Mouse (Mus musculus) cortical plate, adult 2 months (tissue): ENCODE results near the gene Rarres2. TPM values are rescaled to one million over a fixed set of nuclear protein-coding genes. Genes with fewer than 3 reads are reported as not detected.
"Not testable (repeated sequence)": the region's sequence is repeated elsewhere in the genome, so short reads cannot be mapped to it uniquely, and the experiment has no call there.

Experiments
- H3K27ac ChIP-seq: fragments of 200-500 bp; 2 replicates; pipeline ENCODE4 v1.5.1; 2012; ENCODE audit warnings: low read length, control low read depth, inconsistent platforms; ENCODE audit not compliant: insufficient read depth
- H3K4me1 ChIP-seq: fragments of 200-500 bp; 2 replicates; pipeline ENCODE4 v1.6.1; 2011; ENCODE audit warnings: low read length; ENCODE audit not compliant: control insufficient read depth, insufficient read depth
- H3K4me3 ChIP-seq: fragments of 200-500 bp; 2 replicates; pipeline ENCODE4 v1.5.1; 2011; ENCODE audit warnings: mild to moderate bottlenecking, low read length, control low read depth; ENCODE audit not compliant: insufficient read depth
- CTCF ChIP-seq: fragments of 200-500 bp; IDR thresholded peaks from 2 replicates; pipeline ENCODE4 v1.5.1; 2011; ENCODE audit warnings: mild to moderate bottlenecking, control low read depth, low read length; ENCODE audit not compliant: insufficient read depth; ENCODE audit errors: extremely low read depth
- POLR2A ChIP-seq: fragments of 200-500 bp; IDR thresholded peaks from 2 replicates; pipeline ENCODE4 v1.6.1; 2011; ENCODE audit warnings: mild to moderate bottlenecking, low read length, control low read depth; ENCODE audit not compliant: insufficient read depth; ENCODE audit errors: extremely low read depth
- polyA plus RNA-seq: library from polyadenylated mRNA; depleted of rRNA; stranded (reverse); fragments of >200 nt; gene quantifications from 2 replicates; pipeline ENCODE4 v1.2.3, GENCODE M21; 2012; rRNA removed

Rarres2 gene
- polyA plus RNA-seq, 1 experiment, result 23.2 TPM

DNA sequence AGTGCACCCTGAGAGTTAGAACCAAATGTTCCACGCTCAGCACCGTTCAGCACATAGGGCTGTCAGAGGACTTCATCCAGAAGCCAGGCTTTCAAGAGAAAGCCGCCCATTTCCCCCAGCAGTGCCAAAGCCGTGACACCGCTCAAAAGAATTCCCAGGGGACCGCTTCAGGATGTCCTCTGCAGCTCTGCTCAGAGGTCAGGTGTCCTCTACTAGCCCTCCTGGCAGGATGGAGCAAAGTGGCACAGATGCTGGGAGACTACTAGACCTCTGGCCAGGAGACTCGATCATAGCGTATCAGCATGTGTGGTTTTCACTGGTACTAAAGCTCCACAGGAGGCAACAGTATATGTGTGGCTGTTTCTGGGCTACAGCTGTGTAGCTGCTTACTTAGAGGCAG lies 37.7 kb downstream of the Rarres2 start:
- Histone ChIP-seq H3K27ac (no peak overlapping the region), H3K4me1 (peaks cover 8% of the 10 kb centered on the region), H3K4me3 (no peak overlapping the region)
- no peak for TF ChIP-seq POLR2A
- no peak for TF ChIP-seq CTCF

DNA sequence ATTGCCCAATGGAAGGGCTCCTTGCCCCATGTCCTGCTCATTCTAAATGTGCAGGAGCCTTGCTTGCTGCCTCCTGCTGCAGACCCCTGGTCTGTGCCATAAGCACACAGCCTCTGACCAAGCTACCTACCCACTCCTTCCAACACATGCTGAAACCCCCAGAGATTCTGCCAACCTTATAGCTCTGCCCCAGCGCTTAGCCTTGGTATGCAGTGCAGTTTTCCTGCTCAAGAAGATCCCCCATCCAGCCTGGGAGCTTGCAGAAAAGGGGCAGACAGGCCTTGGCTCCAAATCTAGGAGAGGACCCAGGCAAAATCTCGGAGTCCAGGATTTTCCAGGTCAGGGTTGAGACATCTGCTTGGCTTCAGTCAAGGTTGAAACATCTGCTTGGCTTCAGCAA lies 39.1 kb downstream of the Rarres2 start:
- TF ChIP-seq CTCF (no peak), POLR2A (no peak)
- Histone ChIP-seq H3K4me3 (no peak overlapping the region), H3K4me1 (peaks cover 3% of the 10 kb centered on the region; the same call in 1 of the 2 replicates), H3K27ac (no peak overlapping the region)

DNA sequence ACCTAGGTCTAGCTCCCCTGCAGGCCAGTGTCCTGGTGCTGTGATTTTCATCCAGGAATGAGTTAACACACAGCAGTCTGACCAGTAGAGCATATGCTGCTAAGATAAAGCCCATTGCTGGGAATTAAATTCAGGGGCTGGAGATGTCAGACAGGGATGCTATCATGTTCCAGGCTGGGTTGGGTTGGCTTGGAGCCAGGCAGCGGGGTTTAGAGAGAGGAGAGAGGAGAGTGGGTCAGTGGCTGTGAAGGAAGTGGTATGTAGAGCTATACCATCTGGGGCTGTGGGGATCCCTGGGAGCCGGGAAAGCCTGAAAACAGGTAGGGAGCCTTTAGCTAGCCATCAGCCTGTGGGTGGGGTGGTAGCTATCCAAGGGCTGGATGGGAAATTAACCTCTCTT lies 41.7 kb downstream of the Rarres2 start:
- H3K4me3 ChIP-seq, result no peak overlapping the region
- TF ChIP-seq POLR2A, result no peak
- no peak for TF ChIP-seq CTCF
- no peak overlapping the region for H3K27ac ChIP-seq
- no peaks in the 10 kb centered on the region for H3K4me1 ChIP-seq

DNA sequence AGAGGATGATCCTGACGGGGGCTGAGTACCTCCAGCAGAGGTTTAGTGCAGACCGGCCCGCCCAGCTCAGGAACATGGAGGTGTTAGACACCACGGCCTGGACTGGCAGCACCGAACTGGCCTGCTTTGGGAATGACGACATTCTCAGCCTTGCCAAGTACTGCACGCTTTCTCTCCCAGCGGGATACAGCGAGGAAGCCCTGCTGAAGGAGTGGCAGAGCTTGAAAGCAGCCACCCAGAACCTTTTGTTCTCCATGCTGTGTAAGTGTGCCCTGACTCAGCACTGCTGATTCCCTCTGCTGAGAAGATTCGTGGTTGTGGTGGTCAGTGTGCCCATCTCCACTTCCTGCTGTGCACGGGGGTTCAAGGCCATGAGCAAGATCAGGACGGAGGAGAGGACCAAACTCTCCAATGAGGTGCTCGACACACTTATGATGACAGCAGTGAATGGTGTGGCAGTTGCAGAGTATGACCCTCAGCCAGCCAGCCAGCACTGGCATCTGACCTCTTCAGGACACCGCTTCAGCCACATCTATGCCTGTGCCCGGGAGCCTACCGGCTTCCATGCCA lies 42.6 kb downstream of the Rarres2 start:
- no peak overlapping the region for H3K27ac ChIP-seq
- no peak overlapping the region for H3K4me3 ChIP-seq
- no peak for TF ChIP-seq POLR2A
- no peak for TF ChIP-seq CTCF
- no peaks in the 10 kb centered on the region for H3K4me1 ChIP-seq

DNA sequence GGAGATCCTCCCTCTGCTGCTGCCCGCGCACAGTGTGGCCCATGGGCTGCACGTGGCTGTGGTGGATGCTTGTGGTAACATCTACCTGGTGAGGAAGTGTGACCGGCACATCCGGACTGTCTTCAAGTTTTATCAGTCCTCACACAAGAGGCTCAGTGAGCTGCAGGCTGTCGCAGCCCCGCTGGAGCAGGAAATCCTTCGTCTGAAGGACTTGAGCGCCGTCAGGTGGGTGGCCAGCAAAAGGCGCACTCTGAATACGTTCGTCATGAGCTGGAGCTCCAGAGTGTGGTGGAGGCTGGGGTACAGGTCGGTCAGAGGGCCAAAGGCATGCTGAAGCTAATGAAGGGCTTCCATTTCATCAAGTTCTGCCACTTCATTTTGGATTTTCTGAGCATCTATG lies 43.3 kb downstream of the Rarres2 start:
- TF ChIP-seq CTCF (no peak), POLR2A (no peak)
- Histone ChIP-seq H3K27ac (no peak overlapping the region), H3K4me1 (no peaks in the 10 kb centered on the region), H3K4me3 (no peak overlapping the region)

DNA sequence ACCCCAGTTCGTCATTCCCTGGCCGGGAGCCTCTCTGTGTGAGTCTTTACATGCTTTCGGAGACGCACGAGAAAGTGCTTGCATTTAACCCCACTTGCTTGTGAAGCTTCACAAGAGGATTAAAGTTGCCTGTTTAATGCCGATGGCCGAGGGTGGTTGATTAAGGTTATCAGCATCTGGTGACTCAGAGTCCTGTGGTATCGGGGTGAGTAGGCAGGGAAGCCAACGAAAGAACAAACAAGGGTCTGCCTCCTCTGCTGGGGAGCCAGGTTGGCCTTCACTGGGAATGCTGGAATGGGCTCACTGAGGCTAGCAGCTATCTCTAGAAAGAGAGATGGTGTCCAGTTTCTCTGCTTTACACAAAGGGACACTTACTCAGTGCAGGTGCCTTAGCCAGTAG lies 44.7 kb downstream of the Rarres2 start:
- Histone ChIP-seq H3K4me1 (no peaks in the 10 kb centered on the region), H3K4me3 (no peak overlapping the region), H3K27ac (no peak overlapping the region)
- no peak for TF ChIP-seq POLR2A
- TF ChIP-seq CTCF, result no peak

DNA sequence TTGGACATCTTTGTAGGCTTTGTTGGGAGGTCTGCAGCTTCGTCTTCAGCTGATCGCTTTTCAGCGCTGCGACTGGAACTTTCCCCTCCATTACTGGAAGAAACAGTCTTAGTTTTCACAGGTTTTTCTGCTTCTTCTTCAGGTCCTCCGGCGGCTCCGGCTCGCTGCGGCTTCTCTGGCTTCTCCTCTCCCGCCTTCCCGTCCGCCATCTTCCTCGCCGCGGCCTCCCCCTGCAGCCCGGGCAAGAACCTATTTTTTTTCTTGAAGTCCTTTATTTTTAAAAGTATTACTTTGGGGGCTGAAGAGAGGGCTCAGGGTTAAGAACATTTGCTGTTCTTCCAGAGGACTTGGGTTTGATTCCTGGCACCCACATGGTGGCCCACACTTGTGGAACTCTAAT lies 47.7 kb downstream of the Rarres2 start:
- not testable (repeated sequence) for H3K4me1 ChIP-seq, H3K4me3 ChIP-seq, H3K27ac ChIP-seq

Other genes with a start within 250 kb of the Rarres2 start
- 44.5 and 44.9 TPM in 2 replicates for gene Krba1, start 177.2 kb downstream of the Rarres2 start, polyA plus RNA-seq
- gene Zfp467, start 127.0 kb downstream of the Rarres2 start, polyA plus RNA-seq, result 25.4 and 26.9 TPM in 2 replicates
- 3.2 and 4.1 TPM in 2 replicates for gene Sspo, start 124.6 kb downstream of the Rarres2 start, polyA plus RNA-seq
- 508 and 534 TPM in 2 replicates for gene Atp6v0e2, start 35.2 kb downstream of the Rarres2 start, polyA plus RNA-seq
- 22.7 and 25.2 TPM in 2 replicates for gene Lrrc61, start 18.0 kb downstream of the Rarres2 start, polyA plus RNA-seq
- gene Gm45021, start 16.8 kb upstream of the Rarres2 start, polyA plus RNA-seq, result 1.1 TPM in 1 of 2 replicates, not detected in the other
- gene Repin1, start 21.1 kb upstream of the Rarres2 start, polyA plus RNA-seq, result 81.8 and 96.1 TPM in 2 replicates
- gene Gm44965, start 21.2 kb upstream of the Rarres2 start, polyA plus RNA-seq, result 0.56 TPM in 1 of 2 replicates, not detected in the other
- 6.8 and 6.9 TPM in 2 replicates for gene Zfp775, start 29.3 kb upstream of the Rarres2 start, polyA plus RNA-seq
- gene AI854703, start 54.0 kb upstream of the Rarres2 start, polyA plus RNA-seq, result 28.3 and 28.4 TPM in 2 replicates
- 1.2 and 1.9 TPM in 2 replicates for gene Gimap8, start 74.4 kb upstream of the Rarres2 start, polyA plus RNA-seq
- 0.65 and 0.66 TPM in 2 replicates for gene Gimap9, start 103.3 kb upstream of the Rarres2 start, polyA plus RNA-seq
- gene Gimap4, start 111.8 kb upstream of the Rarres2 start, polyA plus RNA-seq, result 0.31 and 0.51 TPM in 2 replicates
- 3.6 and 5.1 TPM in 2 replicates for gene Gimap6, start 135.4 kb upstream of the Rarres2 start, polyA plus RNA-seq
- 1.0 TPM in 2 replicates for gene Gm28053, start 145.8 kb upstream of the Rarres2 start, polyA plus RNA-seq
- not detected in 2 replicates for gene Gimap7, start 145.8 kb upstream of the Rarres2 start, polyA plus RNA-seq
- gene Gimap1, start 166.3 kb upstream of the Rarres2 start, polyA plus RNA-seq, result 1.5 and 1.7 TPM in 2 replicates
- 0.75 and 0.78 TPM in 2 replicates for gene Gimap5, start 173.4 kb upstream of the Rarres2 start, polyA plus RNA-seq
- 0.15 and 0.38 TPM in 2 replicates for gene Gimap3, start 198.1 kb upstream of the Rarres2 start, polyA plus RNA-seq